Mouse (Mus musculus): Measurements from ENCODE around the gene Kcnb1.

The Kcnb1 gene

GRCm38 (mm10) chr2:167163134-167163533 lies 26.8 kb downstream of the Kcnb1 start:
- no peak for DNase-seq (ENCODE audit: low spot score)

GRCm38 (mm10) chr2:167162516-167163021 lies 27.4 kb downstream of the Kcnb1 start:
- DNase-seq (ENCODE audit: low spot score) = no peak

- DNase-seq (ENCODE audit: low spot score) = no peak
Measured at GRCm38 (mm10) chr2:167159721-167160120, 30.2 kb downstream of the Kcnb1 start.

GRCm38 (mm10) chr2:167158780-167159179 lies 31.2 kb downstream of the Kcnb1 start:
- no peak for DNase-seq (ENCODE audit: low spot score)

- no peak for DNase-seq (ENCODE audit: low spot score)
Measured at GRCm38 (mm10) chr2:167156118-167156715, 33.7 kb downstream of the Kcnb1 start.

GRCm38 (mm10) chr2:167155541-167155973 lies 34.4 kb downstream of the Kcnb1 start:
- DNase-seq (ENCODE audit: low spot score) = no peak

GRCm38 (mm10) chr2:167150880-167151279 lies 39.1 kb downstream of the Kcnb1 start:
- no peak for DNase-seq (ENCODE audit: low spot score)

GRCm38 (mm10) chr2:167150135-167150534 lies 39.8 kb downstream of the Kcnb1 start:
- no peak for DNase-seq (ENCODE audit: low spot score)

- no peak for DNase-seq (ENCODE audit: low spot score)
Measured at GRCm38 (mm10) chr2:167149035-167149434, 40.9 kb downstream of the Kcnb1 start.

GRCm38 (mm10) chr2:167147708-167148107 lies 42.2 kb downstream of the Kcnb1 start:
- DNase-seq (ENCODE audit: low spot score) = no peak

GRCm38 (mm10) chr2:167145904-167146303 lies 44.1 kb downstream of the Kcnb1 start:
- no peak for DNase-seq (ENCODE audit: low spot score)

- DNase-seq (ENCODE audit: low spot score) = no peak
Measured at GRCm38 (mm10) chr2:167144439-167145307, 45.3 kb downstream of the Kcnb1 start.

- no peak for DNase-seq (ENCODE audit: low spot score)
Measured at GRCm38 (mm10) chr2:167143914-167144313, 46.0 kb downstream of the Kcnb1 start.

- no peak for DNase-seq (ENCODE audit: low spot score)
Measured at GRCm38 (mm10) chr2:167142282-167142681, 47.7 kb downstream of the Kcnb1 start.

- DNase-seq (ENCODE audit: low spot score) = no peak
Measured at GRCm38 (mm10) chr2:167141810-167142209, 48.1 kb downstream of the Kcnb1 start.

GRCm38 (mm10) chr2:167139801-167140269 lies 50.1 kb downstream of the Kcnb1 start:
- no peak for DNase-seq (ENCODE audit: low spot score)

- no peak for DNase-seq (ENCODE audit: low spot score)
Measured at GRCm38 (mm10) chr2:167138611-167139010, 51.3 kb downstream of the Kcnb1 start.

GRCm38 (mm10) chr2:167136909-167137308 lies 53.0 kb downstream of the Kcnb1 start:
- DNase-seq (ENCODE audit: low spot score) = no peak

- DNase-seq (ENCODE audit: low spot score) = no peak
Measured at GRCm38 (mm10) chr2:167132041-167132440, 57.9 kb downstream of the Kcnb1 start.

GRCm38 (mm10) chr2:167130050-167130770 lies 59.7 kb downstream of the Kcnb1 start:
- DNase-seq (ENCODE audit: low spot score) = peak; percentile 35

GRCm38 (mm10) chr2:167129608-167129955 lies 60.4 kb downstream of the Kcnb1 start:
- DNase-seq (ENCODE audit: low spot score) = peak; percentile 39
